Mouse (Mus musculus): ENCODE results near the gene Hrk. TPM values are rescaled to one million over a fixed set of nuclear protein-coding genes. Genes with fewer than 3 reads are reported as not detected.

Gene Hrk
- polyA plus RNA-seq, 1 experiment from 2014 or later, result not detected

DNA sequence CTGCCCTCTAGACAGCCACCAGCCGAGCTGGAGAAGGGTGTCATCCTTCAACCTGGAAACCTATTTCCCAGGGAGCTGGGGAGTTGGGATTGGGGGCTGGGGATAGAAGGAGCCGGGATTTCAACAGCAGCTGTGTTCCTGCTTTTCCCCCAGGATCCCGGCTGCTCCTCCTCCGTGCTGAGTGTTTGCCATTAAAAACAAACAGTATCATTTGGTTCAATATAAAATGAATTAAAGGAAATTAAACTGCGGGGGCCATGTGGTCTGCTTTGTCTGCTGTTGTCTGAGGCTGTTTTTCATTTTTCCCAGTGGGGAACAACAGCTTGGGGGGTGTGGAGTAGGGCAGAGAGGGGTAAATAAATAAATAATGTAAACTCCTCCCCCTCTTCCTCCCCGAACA lies 53.0 kb downstream of the Hrk start:
- no peak for TF ChIP-seq CTCF (IDR thresholded peaks at IDR 0.05; ENCODE audit: low read depth)
- 54% methylated on average over 6 of the region's 6 CpGs for WGBS
- H3K27ac ChIP-seq (ENCODE audit: low read depth), result no peak overlapping the region
- H3K9me3 ChIP-seq (ENCODE audit: low read depth, low read length), result no peaks in the 10 kb centered on the region
- H3K4me1 ChIP-seq (ENCODE audit: insufficient read depth), result 0 out of 2 replicates have a peak, but pooled peaks cover 4% of the 10 kb centered on the region
- no peak overlapping the region for H3K4me2 ChIP-seq
- no peak for DNase-seq
- H3K4me3 ChIP-seq (ENCODE audit: low read depth, low read length), result no peak overlapping the region
- H3K9ac ChIP-seq, result no peak overlapping the region
- no peak for ATAC-seq (ENCODE audit: insufficient read depth)
- H3K27me3 ChIP-seq (ENCODE audit: insufficient read depth, low read length), result no peaks in the 10 kb centered on the region
- H3K36me3 ChIP-seq (ENCODE audit: insufficient read depth), result no peaks in the 10 kb centered on the region

DNA sequence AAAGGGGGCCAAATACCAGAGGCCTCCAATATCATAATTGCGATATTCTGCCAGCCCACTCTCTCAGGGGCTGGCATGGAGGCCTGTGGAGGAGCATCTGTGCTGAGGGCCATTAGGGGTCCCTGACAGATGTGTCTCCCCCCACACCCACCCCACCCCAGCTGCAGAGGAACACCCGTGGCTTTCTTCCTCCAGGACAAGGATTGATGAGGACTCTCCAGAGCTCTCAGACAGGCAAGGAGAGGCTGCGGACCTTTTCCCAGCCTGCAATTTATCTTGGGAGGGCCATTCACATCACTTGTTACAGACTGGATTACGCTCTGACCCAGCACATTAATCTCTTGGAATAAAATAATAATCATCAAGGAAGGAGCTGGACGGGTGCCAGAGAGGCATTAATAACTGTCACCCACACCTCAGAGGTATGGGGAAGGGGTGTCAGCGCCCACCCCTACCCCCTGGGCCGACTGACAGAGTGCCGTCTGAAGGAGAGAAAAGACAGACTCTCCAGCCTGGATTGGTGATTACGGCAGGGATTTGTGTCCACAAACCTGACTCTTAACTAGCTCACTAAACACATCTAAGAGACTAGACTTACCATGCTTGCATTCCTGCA lies 58.8 kb downstream of the Hrk start:
- ATAC-seq (ENCODE audit: insufficient read depth) (no peak), DNase-seq (no peak)
- H3K9me3 ChIP-seq (ENCODE audit: low read depth, low read length), result no peaks in the 10 kb centered on the region
- no peak overlapping the region for H3K4me2 ChIP-seq
- H3K9ac ChIP-seq, result no peak overlapping the region
- 23% methylated on average over 9 of the region's 9 CpGs for WGBS
- no peak for TF ChIP-seq CTCF (IDR thresholded peaks at IDR 0.05; ENCODE audit: low read depth)
- no peaks in the 10 kb centered on the region for H3K4me1 ChIP-seq (ENCODE audit: insufficient read depth)
- no peaks in the 10 kb centered on the region for H3K27me3 ChIP-seq (ENCODE audit: insufficient read depth, low read length)
- H3K27ac ChIP-seq (ENCODE audit: low read depth), result no peak overlapping the region
- peaks cover 3% of the 10 kb centered on the region; the same call in 1 of the 2 replicates for H3K36me3 ChIP-seq (ENCODE audit: insufficient read depth)
- H3K4me3 ChIP-seq (ENCODE audit: low read depth, low read length), result no peak overlapping the region

DNA sequence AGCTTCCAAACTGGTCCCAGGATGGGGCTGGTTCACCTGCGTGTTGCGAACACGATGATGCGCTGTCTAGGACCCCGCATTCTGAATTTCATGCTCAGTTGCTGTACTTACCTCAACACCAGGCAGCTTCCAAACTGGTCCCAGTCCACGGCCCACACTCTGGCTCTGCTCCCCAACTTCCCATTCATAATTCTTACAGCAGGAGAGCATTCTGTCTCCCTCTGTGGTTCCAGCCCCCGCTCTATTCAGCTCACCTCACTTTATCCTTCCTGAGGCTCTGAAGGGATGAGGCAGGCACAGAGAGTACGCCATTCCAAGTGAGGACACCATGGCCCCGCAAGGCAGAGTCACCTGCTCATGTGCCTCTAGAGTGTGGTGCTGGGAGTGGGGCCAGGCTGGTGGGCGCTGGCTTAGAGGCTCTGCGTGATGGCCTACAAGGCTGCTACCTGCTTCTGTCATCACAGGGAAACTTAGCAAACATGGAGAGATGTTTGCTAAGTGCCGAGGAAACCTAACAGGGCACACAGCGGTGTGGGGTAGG lies 65.7 kb downstream of the Hrk start:
- 86% methylated on average over 13 of the region's 13 CpGs for WGBS
- Histone ChIP-seq H3K9me3 (ENCODE audit: low read depth, low read length) (no peaks in the 10 kb centered on the region), H3K4me2 (no peak overlapping the region), H3K27ac (ENCODE audit: low read depth) (no peak overlapping the region), H3K9ac (no peak overlapping the region), H3K4me1 (ENCODE audit: insufficient read depth) (no peaks in the 10 kb centered on the region), H3K4me3 (ENCODE audit: low read depth, low read length) (no peak overlapping the region), H3K27me3 (ENCODE audit: insufficient read depth, low read length) (no peaks in the 10 kb centered on the region), H3K36me3 (ENCODE audit: insufficient read depth) (no peaks in the 10 kb centered on the region)
- DNase-seq, result no peak
- ATAC-seq (ENCODE audit: insufficient read depth), result no peak
- TF ChIP-seq CTCF (IDR thresholded peaks at IDR 0.05; ENCODE audit: low read depth), result no peak

DNA sequence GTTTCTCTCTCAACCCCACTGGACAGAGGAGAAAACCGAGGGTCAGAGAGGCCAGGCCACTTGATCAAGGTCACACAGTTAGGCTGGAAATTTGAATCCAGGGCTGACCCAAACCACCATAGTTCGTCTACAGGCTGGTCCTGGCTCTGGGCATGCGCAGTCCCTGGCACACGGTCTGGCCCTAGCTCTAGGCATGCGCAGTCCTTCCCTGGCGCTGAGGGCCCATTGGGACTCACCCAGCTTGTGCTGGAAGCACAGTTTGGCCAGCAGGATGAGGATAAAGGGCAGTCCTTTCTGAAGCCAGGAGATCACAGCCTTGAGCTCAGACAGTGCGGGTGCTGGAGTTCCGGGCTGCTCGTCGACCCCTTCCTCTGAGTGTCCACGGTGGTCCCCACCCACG lies 72.4 kb downstream of the Hrk start:
- TF ChIP-seq CTCF (IDR thresholded peaks at IDR 0.05; ENCODE audit: low read depth), result no peak
- Histone ChIP-seq H3K4me2 (no peak overlapping the region), H3K27me3 (ENCODE audit: insufficient read depth, low read length) (no peaks in the 10 kb centered on the region), H3K4me3 (ENCODE audit: low read depth, low read length) (no peak overlapping the region), H3K9ac (no peak overlapping the region), H3K36me3 (ENCODE audit: insufficient read depth) (peaks cover 21% of the 10 kb centered on the region; the same call in 1 of the 2 replicates), H3K4me1 (ENCODE audit: insufficient read depth) (no peaks in the 10 kb centered on the region), H3K9me3 (ENCODE audit: low read depth, low read length) (no peaks in the 10 kb centered on the region), H3K27ac (ENCODE audit: low read depth) (no peak overlapping the region)
- DNase-seq, result no peak
- no peak for ATAC-seq (ENCODE audit: insufficient read depth)
- 75% methylated on average over 12 of the region's 12 CpGs for WGBS

Other genes with a start within 250 kb of the Hrk start
- gene Fbxo21, start 187.9 kb upstream of the Hrk start, polyA plus RNA-seq (2014; fragmentation: Nextera tagmentation; extraction: Ambion mirVana), result 61.5 and 64.3 TPM in 2 replicates
- 5.3 and 5.6 TPM in 2 replicates for gene Tesc, start 136.9 kb upstream of the Hrk start, polyA plus RNA-seq (2014; fragmentation: Nextera tagmentation; extraction: Ambion mirVana)
- 31.1 and 31.3 TPM in 2 replicates for gene Fbxw8, start 9.2 kb upstream of the Hrk start, polyA plus RNA-seq (2014; fragmentation: Nextera tagmentation; extraction: Ambion mirVana)
- gene Rnft2, start 80.5 kb downstream of the Hrk start, polyA plus RNA-seq (2014; fragmentation: Nextera tagmentation; extraction: Ambion mirVana), result 3.0 and 3.4 TPM in 2 replicates
- 9.7 and 9.9 TPM in 2 replicates for gene 2410131K14Rik, start 80.6 kb downstream of the Hrk start, polyA plus RNA-seq (2014; fragmentation: Nextera tagmentation; extraction: Ambion mirVana)